Mouse (Mus musculus) C2C12 (cell line): ENCODE measurements at regions not wholly inside any gene's neighbourhood (a gene's known extent, or its start where the extent isn't known, plus 50 kb on each side); places are given as distances from the start of the nearest gene placed in this dataset.

Experiments used
- CTCF ChIP-seq: IDR thresholded peaks from one replicate; pipeline ENCODE4 v1.5.1; 2011; ENCODE audit not compliant: control insufficient read depth, insufficient read depth, insufficient read length
- MAX ChIP-seq: IDR thresholded peaks from one replicate; pipeline ENCODE4 v1.6.1; 2011; ENCODE audit warnings: mild to moderate bottlenecking, control low read depth
- MYOG ChIP-seq: IDR thresholded peaks from one replicate; pipeline ENCODE4 v1.6.1; 2011; ENCODE audit not compliant: control insufficient read depth, insufficient read length; ENCODE audit errors: extremely low read depth
- USF1 ChIP-seq: IDR thresholded peaks from one replicate; pipeline ENCODE4 v1.6.1; 2011; ENCODE audit warnings: low read depth, mild to moderate bottlenecking, control low read depth, moderate library complexity

GRCm38 (mm10) chr17:10069251-10069650 lies 250.4 kb downstream of the Qk start:
- no peak for TF ChIP-seq CTCF
- no peak for TF ChIP-seq MAX
- no peak for TF ChIP-seq USF1
- TF ChIP-seq MYOG, result no peak
